Mouse (Mus musculus) myocyte (in vitro differentiated cells): Measurements from ENCODE around the gene Mical3.

Source experiments
- CEBPB ChIP-seq: IDR thresholded peaks from 2 replicates; pipeline ENCODE4 v1.6.1; 2011; ENCODE audit warnings: mild to moderate bottlenecking, moderate library complexity; ENCODE audit not compliant: poor library complexity, insufficient read depth, severe bottlenecking
- E2F4 ChIP-seq: IDR thresholded peaks from one replicate; pipeline ENCODE4 v1.6.1; 2011; ENCODE audit warnings: mild to moderate bottlenecking, control low read depth, moderate library complexity; ENCODE audit not compliant: insufficient read depth
- MAX ChIP-seq: IDR thresholded peaks from one replicate; pipeline ENCODE4 v1.6.1; 2011; ENCODE audit warnings: low read depth, mild to moderate bottlenecking, control low read depth
- MYOD1 ChIP-seq, 3 experiments: IDR thresholded peaks; one replicate each; pipeline ENCODE4 v1.6.1; 2011; ENCODE audit warnings: control low read depth in 2 of 3, low read depth in 2 of 3, mild to moderate bottlenecking in 2 of 3, moderate library complexity in 1 of 3; ENCODE audit not compliant: insufficient read length in 2 of 3, control insufficient read depth in 1 of 3
- MYOG ChIP-seq, 3 experiments: IDR thresholded peaks; one replicate each; pipeline ENCODE4 v1.6.1; 2011; ENCODE audit warnings: control low read depth in 2 of 3, low read depth in 2 of 3, mild to moderate bottlenecking in 2 of 3; ENCODE audit not compliant: insufficient read length in 2 of 3, control insufficient read depth in 1 of 3, insufficient read depth in 1 of 3
- POLR2A ChIP-seq: IDR thresholded peaks from one replicate; pipeline ENCODE4 v1.6.1; 2011; ENCODE audit warnings: low read depth, mild to moderate bottlenecking, control low read depth, moderate library complexity; ENCODE audit not compliant: insufficient read length
- POLR2AphosphoS2 ChIP-seq: IDR thresholded peaks from one replicate; pipeline ENCODE4 v1.6.1; 2011; ENCODE audit warnings: low read depth, control low read depth; ENCODE audit not compliant: insufficient read length
- TCF12 ChIP-seq: IDR thresholded peaks from one replicate; pipeline ENCODE4 v1.6.1; 2011; ENCODE audit warnings: mild to moderate bottlenecking, control low read depth; ENCODE audit not compliant: poor library complexity, insufficient read depth, severe bottlenecking
- USF1 ChIP-seq: IDR thresholded peaks from one replicate; pipeline ENCODE4 v1.6.1; 2011; ENCODE audit warnings: low read depth, mild to moderate bottlenecking, control low read depth, moderate library complexity

GRCm38 (mm10) chr6:121016097-121016496 lies 114.7 kb downstream of the Mical3 start:
- no peak for TF ChIP-seq MYOG (IDR thresholded peaks at IDR 0.05; ENCODE audit: control insufficient read depth in 1 of 3, insufficient read depth in 1 of 3, insufficient read length in 2 of 3, low read depth in 2 of 3)
- TF ChIP-seq E2F4: no peak
- no peak for TF ChIP-seq POLR2A
- TF ChIP-seq USF1: no peak
- no peak for TF ChIP-seq MYOD1 (IDR thresholded peaks at IDR 0.05; ENCODE audit: control insufficient read depth in 1 of 3, insufficient read length in 2 of 3, low read depth in 2 of 3)
- TF ChIP-seq TCF12: no peak
- TF ChIP-seq MAX: no peak
- TF ChIP-seq CEBPB: no peak
- TF ChIP-seq POLR2AphosphoS2: no peak
